ENCODE assay signal across 12 mouse cellular contexts in genomic region chr9:68020776-68021365, GRCm38 (mm10).
DNase-seq lines count a peak whose midpoint lies in the region; ATAC-seq and TF ChIP-seq lines count a peak whose summit lies in the region.
"Had no signal": no experiment of that assay in that cellular context is flagged by ENCODE, and none has a peak within 500 bp of the region (broad histone marks: within the 10 kb centered on the region; RNA-seq: fewer than 3 reads in every experiment).

No protein-coding gene starts in this region.

- H3K27me3 ChIP-seq in kidney, adult 2 months (replicated peaks; ENCODE audit: control insufficient read depth, insufficient read depth, low read length) = no peaks in the 10 kb centered on the region
- H3K27me3 ChIP-seq in kidney, embryonic 15.5 days = peaks cover 3% of the 10 kb centered on the region; the same call in 1 of the 2 replicates
- H3K27me3 ChIP-seq in hindbrain, embryonic 10.5 days (ENCODE audit: insufficient read depth, poor library complexity, severe bottlenecking) = peaks cover 7% of the 10 kb centered on the region

- 64% methylated on average over 8 of the region's 8 CpGs for WGBS in kidney, adult 2 months
- WGBS in kidney, embryonic 15.5 days = 76% methylated on average over 8 of the region's 8 CpGs
- 91% methylated on average over 8 of the region's 8 CpGs for WGBS in hindbrain, embryonic 10.5 days

- no peak for TF ChIP-seq CTCF in kidney, adult 2 months (conservative IDR thresholded peaks at IDR 0.05; ENCODE audit: insufficient read depth, insufficient read length, low read depth, low read length)

- H3K4me3 ChIP-seq in kidney, adult 2 months (ENCODE audit: insufficient read depth, low read depth, low read length) = no peak overlapping the region
- no peak overlapping the region for H3K4me3 ChIP-seq in kidney, embryonic 15.5 days (replicated peaks)
- H3K4me3 ChIP-seq in hindbrain, embryonic 10.5 days = no peak overlapping the region
- H3K4me3 ChIP-seq: midbrain, embryonic 12.5 days had no signal

- H3K36me3 ChIP-seq in kidney, adult 2 months (ENCODE audit: control insufficient read depth, insufficient read depth, low read length) = no peaks in the 10 kb centered on the region
- no peaks in the 10 kb centered on the region for H3K36me3 ChIP-seq in kidney, embryonic 15.5 days
- H3K36me3 ChIP-seq in hindbrain, embryonic 10.5 days = no peaks in the 10 kb centered on the region
- H3K36me3 ChIP-seq: midbrain, embryonic 12.5 days had no signal

- no peak overlapping the region for H3K9ac ChIP-seq in kidney, embryonic 15.5 days
- H3K9ac ChIP-seq: lung, embryonic 14.5 days; midbrain, embryonic 12.5 days had no signal

- no peaks in the 10 kb centered on the region for H3K4me1 ChIP-seq in kidney, adult 2 months (ENCODE audit: control insufficient read depth, insufficient read depth, low read length)
- no peaks in the 10 kb centered on the region for H3K4me1 ChIP-seq in kidney, embryonic 15.5 days
- H3K4me1 ChIP-seq in hindbrain, embryonic 10.5 days (replicated peaks) = no peaks in the 10 kb centered on the region; the same call in 1 of the 2 replicates
- H3K4me1 ChIP-seq: midbrain, embryonic 12.5 days had no signal

- no peak for ATAC-seq in kidney, embryonic 15.5 days (replicated peaks; ENCODE audit: low FRiP score)
- ATAC-seq: inflammation-experienced regulatory T-cells, adult 6 months had no signal

- no peak overlapping the region for H3K4me2 ChIP-seq in kidney, embryonic 15.5 days
- H3K4me2 ChIP-seq: lung, embryonic 14.5 days; midbrain, embryonic 12.5 days had no signal

- DNase-seq in kidney, adult 2 months = peak; percentile 48
- peak; percentile 62 to 64 for DNase-seq in adrenal gland, postnatal 36 days
- DNase-seq in kidney, adult 8-10 months = peak; percentile 19 to 32
- peak; percentile 64 for DNase-seq in lung, postnatal 36 days
- DNase-seq in cerebellum, adult 11 months = no peak
- DNase-seq in cerebellum, postnatal 14 days = no peak
- no peak for DNase-seq in hindbrain, embryonic 10.5 days (ENCODE audit: low spot score)
- DNase-seq: cerebellum, adult 11-12 months; lung, embryonic 14.5 days had no signal

- no peaks in the 10 kb centered on the region for H3K9me3 ChIP-seq in kidney, embryonic 15.5 days (replicated peaks)
- no peaks in the 10 kb centered on the region for H3K9me3 ChIP-seq in hindbrain, embryonic 10.5 days
- H3K9me3 ChIP-seq: midbrain, embryonic 12.5 days had no signal

- no peak for TF ChIP-seq POLR2A in kidney, adult 2 months (IDR thresholded peaks at IDR 0.05; ENCODE audit: low read depth, low read length)

- no peak overlapping the region for H3K27ac ChIP-seq in kidney, adult 2 months (ENCODE audit: insufficient read depth, low read depth, low read length)
- H3K27ac ChIP-seq in kidney, embryonic 15.5 days = no peak overlapping the region
- no peak overlapping the region for H3K27ac ChIP-seq in hindbrain, embryonic 10.5 days
- H3K27ac ChIP-seq: midbrain, embryonic 12.5 days had no signal

Comparison
In these comparisons a context has a peak if more than half of its experiments do, and no peak if none do; other contexts are left out.
1. DNase-seq: peak in kidney, adult 2 months (single experiment), adrenal gland, postnatal 36 days (2 of 2), kidney, adult 8-10 months (2 of 2) and lung, postnatal 36 days (single experiment); none in cerebellum, adult 11 months (single experiment), cerebellum, postnatal 14 days (0 of 2) and hindbrain, embryonic 10.5 days (single experiment).